Mouse (Mus musculus) hindbrain, postnatal 0 days (tissue): Measurements from ENCODE around the gene Herpud1. TPM values are rescaled to one million over a fixed set of nuclear protein-coding genes. Genes with fewer than 3 reads are reported as not detected.
A peak's percentile ranks its signal among the peaks of the same experiment; 100 is the strongest.

Source experiments
- ATAC-seq: fragments of 200-750 bp; cut with Nextera tagmentation; 2 replicates; pipeline ENCODE4 v1.8.0; 2017; ENCODE audit warnings: mild to moderate bottlenecking, moderate TSS enrichment, moderate library complexity
- DNase-seq: peaks from one replicate; pipeline ENCODE4 v3.0.0-alpha.2; 2015; ENCODE audit warnings: low spot score
- H3K27ac ChIP-seq: fragments of 300-500 bp; sonication (generic); 2 replicates; pipeline ENCODE4 v1.5.1; 2014; ENCODE audit warnings: mild to moderate bottlenecking
- H3K27me3 ChIP-seq: fragments of 300-500 bp; sonication (generic); 2 replicates; pipeline ENCODE4 v1.6.1; 2014; ENCODE audit warnings: low read length, mixed read lengths; ENCODE audit not compliant: insufficient read depth
- H3K36me3 ChIP-seq: fragments of 300-500 bp; sonication (generic); 2 replicates; pipeline ENCODE4 v1.6.1; 2014; ENCODE audit warnings: low read length, mixed read lengths; ENCODE audit not compliant: insufficient read depth
- H3K4me1 ChIP-seq: fragments of 300-500 bp; sonication (generic); 2 replicates; pipeline ENCODE4 v1.6.1; 2014; ENCODE audit warnings: antibody characterized with exemption, low read length, mixed read lengths; ENCODE audit not compliant: insufficient read depth
- H3K4me2 ChIP-seq: fragments of 300-500 bp; sonication (generic); 2 replicates; pipeline ENCODE4 v1.6.1; 2014; ENCODE audit warnings: low read depth, mild to moderate bottlenecking, low read length, moderate library complexity, mixed read lengths
- H3K4me3 ChIP-seq: fragments of 300-500 bp; sonication (generic); 2 replicates; pipeline ENCODE4 v1.5.1; 2014; ENCODE audit warnings: low read length
- H3K9ac ChIP-seq: fragments of 300-500 bp; sonication (generic); replicated peaks from 2 replicates; pipeline ENCODE4 v1.6.1; 2014; ENCODE audit warnings: mild to moderate bottlenecking, low read length, moderate library complexity, mixed read lengths
- H3K9me3 ChIP-seq: fragments of 300-500 bp; sonication (generic); 2 replicates; pipeline ENCODE4 v1.6.1; 2016; ENCODE audit warnings: low read length, mixed read lengths
- CTCF ChIP-seq: IDR thresholded peaks from 2 replicates; pipeline ENCODE4 v1.5.1; 2016; ENCODE audit warnings: antibody characterized with exemption, control low read depth, low read depth
- WGBS: fragments of 180-500 bp; shearing (Covaris S2); extraction: QIAGEN DNeasy Blood & Tissue Kit; methylation state at CpG from one replicate; pipeline ENCODE4 v1.1.7; 2014; 5-methylcytosine and 5-hydroxymethylcytosine counted together
- polyA plus RNA-seq: library from polyadenylated mRNA; unstranded; fragments of >200 nt; fragmentation: Nextera tagmentation; extraction: Ambion mirVana; gene quantifications from 2 replicates; pipeline ENCODE4 v1.2.1, GENCODE M21; 2015
- total RNA-seq: library from RNA; depleted of rRNA; stranded (reverse); fragments of >200 nt; gene quantifications from 2 replicates; pipeline ENCODE4 v1.2.3, GENCODE M21; 2014

Herpud1 gene
- total and polyA plus RNA-seq, 2 experiments from 2014 or later: 65.2 to 87.1 TPM

DNA sequence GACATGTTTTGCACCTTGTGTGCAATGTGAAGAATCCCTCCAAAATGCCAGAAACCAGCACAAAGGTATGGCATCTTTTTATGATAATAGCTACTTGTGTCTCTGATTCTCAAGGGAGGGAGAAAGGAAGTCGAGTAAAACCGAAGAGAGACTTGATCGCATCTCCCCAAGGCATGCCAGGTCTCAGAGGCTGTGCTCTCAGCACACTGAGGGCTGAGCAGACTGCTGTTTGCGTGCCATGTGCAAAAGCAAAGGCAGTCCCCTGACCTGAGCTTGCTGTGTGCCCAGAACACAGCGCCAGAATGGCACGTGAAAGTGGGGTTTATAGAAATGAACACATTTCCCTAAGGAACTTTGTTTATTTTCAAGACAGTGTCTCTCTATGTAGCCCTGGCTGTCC is 3.3 kb downstream of the Herpud1 start:
- DNase-seq (no peak), ATAC-seq (no peak)
- H3K4me1 ChIP-seq: no peaks in the 10 kb centered on the region
- no peak overlapping the region for H3K4me2 ChIP-seq
- no peak for TF ChIP-seq CTCF
- no peak overlapping the region for H3K9ac ChIP-seq
- no peak overlapping the region for H3K4me3 ChIP-seq
- H3K27me3 ChIP-seq: no peaks in the 10 kb centered on the region
- H3K27ac ChIP-seq: no peak overlapping the region
- peaks cover 47% of the 10 kb centered on the region for H3K36me3 ChIP-seq
- H3K9me3 ChIP-seq: no peaks in the 10 kb centered on the region
- WGBS: 86% methylated on average over 6 of the region's 6 CpGs

GRCm38 (mm10) chr8:94390429-94390828 is 4.2 kb downstream of the Herpud1 start:
- Histone ChIP-seq H3K27me3 (no peaks in the 10 kb centered on the region), H3K9ac (no peak overlapping the region), H3K4me3 (no peak overlapping the region), H3K4me2 (no peak overlapping the region), H3K4me1 (no peaks in the 10 kb centered on the region), H3K9me3 (no peaks in the 10 kb centered on the region), H3K27ac (no peak overlapping the region), H3K36me3 (peaks cover 56% of the 10 kb centered on the region)
- DNase-seq: no peak
- no peak for ATAC-seq
- TF ChIP-seq CTCF: no peak
- WGBS: 97% methylated on average over 6 of the region's 6 CpGs

DNA sequence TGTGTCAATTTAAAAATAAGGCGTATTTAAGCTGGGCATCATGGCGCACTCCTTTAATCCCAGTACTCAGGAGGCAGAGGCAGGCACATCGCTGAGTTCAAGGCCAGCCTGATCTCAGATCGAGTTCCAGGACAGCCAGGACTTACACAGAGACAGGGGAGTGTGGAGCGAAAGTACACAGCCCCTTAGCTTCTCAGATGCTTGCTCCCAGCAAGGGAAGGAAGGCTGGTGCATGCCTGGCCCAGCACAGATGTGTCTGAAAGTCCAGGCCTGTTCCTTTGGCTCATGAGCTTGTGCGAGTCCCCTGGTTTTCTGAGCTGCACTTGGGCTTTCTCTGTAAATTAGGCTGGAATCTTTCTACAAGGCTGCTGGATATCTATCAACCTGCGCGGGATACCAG is 4.7 kb downstream of the Herpud1 start:
- Histone ChIP-seq H3K9me3 (no peaks in the 10 kb centered on the region), H3K36me3 (peaks cover 60% of the 10 kb centered on the region), H3K4me1 (no peaks in the 10 kb centered on the region), H3K27ac (no peak overlapping the region), H3K27me3 (no peaks in the 10 kb centered on the region), H3K4me3 (no peak overlapping the region), H3K9ac (no peak overlapping the region), H3K4me2 (no peak overlapping the region)
- DNase-seq: no peak
- ATAC-seq: no peak
- WGBS: 96% methylated on average over 8 of the region's 8 CpGs
- no peak for TF ChIP-seq CTCF

DNA sequence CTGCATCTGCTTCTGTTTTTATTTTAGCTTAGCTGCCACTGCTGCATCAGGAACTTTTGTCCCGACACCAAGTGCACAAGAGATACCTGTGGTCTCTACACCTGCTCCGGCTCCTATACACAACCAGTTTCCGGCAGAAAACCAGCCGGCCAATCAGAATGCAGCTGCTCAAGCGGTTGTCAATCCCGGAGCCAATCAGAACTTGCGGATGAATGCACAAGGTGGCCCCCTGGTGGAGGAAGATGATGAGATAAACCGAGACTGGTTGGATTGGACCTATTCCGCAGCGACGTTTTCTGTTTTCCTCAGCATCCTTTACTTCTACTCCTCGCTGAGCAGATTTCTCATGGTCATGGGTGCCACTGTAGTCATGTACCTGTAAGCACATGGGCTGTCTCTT is 5.9 kb downstream of the Herpud1 start:
- Histone ChIP-seq H3K27me3 (no peaks in the 10 kb centered on the region), H3K4me3 (no peak overlapping the region), H3K9ac (no peak overlapping the region), H3K27ac (no peak overlapping the region), H3K9me3 (no peaks in the 10 kb centered on the region), H3K4me1 (no peaks in the 10 kb centered on the region), H3K36me3 (peaks cover 60% of the 10 kb centered on the region), H3K4me2 (no peak overlapping the region)
- ATAC-seq (no peak), DNase-seq (peak; percentile 72)
- WGBS: 80% methylated on average over 12 of the region's 12 CpGs
- TF ChIP-seq CTCF: peak; percentile 57

DNA sequence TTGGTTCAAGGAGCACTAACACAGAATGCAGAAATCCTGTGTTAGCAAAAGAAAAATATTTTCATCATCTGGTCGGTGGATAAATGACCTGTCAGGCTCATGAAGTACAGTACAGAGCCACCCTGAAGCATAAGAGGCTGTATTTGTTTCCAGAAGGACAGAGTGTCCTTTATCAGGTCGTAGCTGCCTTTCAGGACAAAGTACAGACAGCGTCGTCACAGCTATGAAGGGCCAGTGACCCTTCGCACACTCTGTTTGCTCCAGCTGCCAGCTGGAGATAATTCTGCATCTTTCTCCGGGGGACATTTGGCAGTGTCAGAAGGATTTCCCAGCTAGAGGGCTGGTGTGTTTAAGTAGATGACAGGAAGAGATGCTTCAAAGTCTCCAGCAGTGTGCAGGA is 6.4 kb downstream of the Herpud1 start:
- H3K4me2 ChIP-seq: no peak overlapping the region
- no peaks in the 10 kb centered on the region for H3K4me1 ChIP-seq
- H3K4me3 ChIP-seq: no peak overlapping the region
- no peaks in the 10 kb centered on the region for H3K9me3 ChIP-seq
- no peak overlapping the region for H3K9ac ChIP-seq
- no peak overlapping the region for H3K27ac ChIP-seq
- H3K27me3 ChIP-seq: no peaks in the 10 kb centered on the region
- ATAC-seq: no peak
- DNase-seq: no peak
- WGBS: 70% methylated on average over 6 of the region's 6 CpGs
- no peak for TF ChIP-seq CTCF
- peaks cover 60% of the 10 kb centered on the region for H3K36me3 ChIP-seq

- Histone ChIP-seq H3K27ac (peak overlapping the region; percentile 26; the same call in 1 of the 2 replicates), H3K27me3 (no peaks in the 10 kb centered on the region), H3K9me3 (no peaks in the 10 kb centered on the region), H3K4me3 (no peak overlapping the region), H3K9ac (no peak overlapping the region), H3K36me3 (peaks cover 44% of the 10 kb centered on the region), H3K4me2 (no peak overlapping the region), H3K4me1 (no peaks in the 10 kb centered on the region)
- ATAC-seq: no peak
- no peak for TF ChIP-seq CTCF
- 92% methylated on average over 6 of the region's 6 CpGs for WGBS
- DNase-seq: no peak
Measured at GRCm38 (mm10) chr8:94395851-94396540, 9.8 kb downstream of the Herpud1 start.

DNA sequence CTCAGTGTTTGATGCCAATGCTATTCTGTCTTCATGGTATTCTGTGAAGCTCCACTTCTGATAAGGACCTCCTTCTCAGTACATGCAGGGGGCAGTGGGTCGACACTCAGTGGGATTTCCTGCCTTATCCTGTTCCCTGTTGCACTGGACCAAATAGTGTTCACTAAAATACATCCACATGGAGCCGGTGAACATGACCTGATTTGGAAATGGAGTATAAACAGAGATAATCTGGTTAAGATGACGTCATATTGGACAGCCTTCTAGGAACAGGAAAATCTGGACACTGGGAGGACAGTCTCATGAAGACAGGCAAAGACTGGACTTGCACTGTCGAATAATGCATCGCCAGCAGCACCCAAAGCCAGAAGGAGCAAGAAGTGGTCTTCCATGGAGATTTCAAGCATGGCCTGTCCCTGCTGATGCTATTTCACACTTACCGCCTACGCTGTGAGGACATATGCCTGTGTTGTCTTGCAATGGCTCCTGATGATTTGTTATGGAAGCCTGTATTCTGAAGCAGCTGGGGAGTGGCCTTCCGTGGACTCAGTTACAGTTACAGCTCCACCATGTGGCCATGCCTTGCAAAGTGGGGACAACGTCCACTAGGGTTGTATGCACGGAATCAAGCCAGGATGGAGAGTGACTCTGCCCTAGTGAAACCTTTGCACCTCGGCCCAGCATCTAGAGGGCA is 10.9 kb downstream of the Herpud1 start:
- Histone ChIP-seq H3K4me1 (no peaks in the 10 kb centered on the region), H3K9me3 (no peaks in the 10 kb centered on the region), H3K4me2 (no peak overlapping the region), H3K36me3 (peaks cover 33% of the 10 kb centered on the region), H3K9ac (no peak overlapping the region), H3K27me3 (no peaks in the 10 kb centered on the region), H3K27ac (no peak overlapping the region), H3K4me3 (no peak overlapping the region)
- DNase-seq (peak; percentile 82), ATAC-seq (peak; percentile 75)
- WGBS: 62% methylated on average over 11 of the region's 11 CpGs
- TF ChIP-seq CTCF: peak; percentile 87
